Mouse (Mus musculus) forebrain, embryonic 16.5 days (tissue): ENCODE measurements around the gene Mybphl. TPM values are rescaled to one million over a fixed set of nuclear protein-coding genes. Genes with fewer than 3 reads are reported as not detected.

ENCODE experiments used
- ATAC-seq: fragments of 200-750 bp; cut with Nextera tagmentation; 2 replicates; pipeline ENCODE4 v1.8.0; 2017; ENCODE audit warnings: mild to moderate bottlenecking, moderate library complexity
- H3K27ac ChIP-seq: fragments of 300-500 bp; sonication (generic); 2 replicates; pipeline ENCODE4 v1.5.1; 2014; ENCODE audit warnings: low read length, control low read depth
- H3K27me3 ChIP-seq: fragments of 300-500 bp; sonication (generic); replicated peaks from 2 replicates; pipeline ENCODE4 v1.6.1; 2014; ENCODE audit warnings: low read length; ENCODE audit not compliant: control insufficient read depth, insufficient read depth
- H3K36me3 ChIP-seq: fragments of 300-500 bp; sonication (generic); 2 replicates; pipeline ENCODE4 v1.6.1; 2014; ENCODE audit not compliant: control insufficient read depth, insufficient read depth
- H3K4me1 ChIP-seq: fragments of 300-500 bp; sonication (generic); replicated peaks from 2 replicates; pipeline ENCODE4 v1.6.1; 2014; ENCODE audit warnings: low read length; ENCODE audit not compliant: control insufficient read depth, insufficient read depth
- H3K4me2 ChIP-seq: fragments of 300-500 bp; sonication (generic); 2 replicates; pipeline ENCODE4 v1.6.1; 2014; ENCODE audit warnings: mild to moderate bottlenecking, low read length, control low read depth
- H3K4me3 ChIP-seq: fragments of 300-500 bp; sonication (generic); replicated peaks from 2 replicates; pipeline ENCODE4 v1.5.1; 2014; ENCODE audit warnings: mild to moderate bottlenecking, low read length, control low read depth
- H3K9ac ChIP-seq: fragments of 300-500 bp; sonication (generic); replicated peaks from 2 replicates; pipeline ENCODE4 v1.6.1; 2014; ENCODE audit warnings: low read depth, low read length, control low read depth
- H3K9me3 ChIP-seq: fragments of 300-500 bp; sonication (generic); 2 replicates; pipeline ENCODE4 v1.6.1; 2016; ENCODE audit warnings: low read length; ENCODE audit not compliant: control insufficient read depth
- WGBS: fragments of 180-500 bp; shearing (Covaris S2); extraction: QIAGEN DNeasy Blood & Tissue Kit; methylation state at CpG from one replicate; pipeline ENCODE4 v1.1.7; 2014; 5-methylcytosine and 5-hydroxymethylcytosine counted together
- polyA plus RNA-seq: library from polyadenylated mRNA; unstranded; fragments of >200 nt; fragmentation: Nextera tagmentation; extraction: Ambion mirVana; gene quantifications from 2 replicates; pipeline ENCODE4 v1.2.1, GENCODE M21; 2015

The Mybphl gene
- polyA plus RNA-seq, 1 experiment from 2014 or later: 0.16 TPM

- no peak overlapping the region for H3K4me3 ChIP-seq
- 13% methylated on average over 7 of the region's 7 CpGs for WGBS
- no peak overlapping the region for H3K4me2 ChIP-seq
- no peak for ATAC-seq
- no peak overlapping the region for H3K27ac ChIP-seq
- peaks cover 27% of the 10 kb centered on the region for H3K4me1 ChIP-seq
- H3K36me3 ChIP-seq: peaks cover 13% of the 10 kb centered on the region
- H3K27me3 ChIP-seq: no peaks in the 10 kb centered on the region
- no peak overlapping the region for H3K9ac ChIP-seq
- no peaks in the 10 kb centered on the region for H3K9me3 ChIP-seq
These were observed 3.8 kb upstream of the Mybphl start for GRCm38 (mm10) chr3:108360894-108361293.

GRCm38 (mm10) chr3:108363626-108364025 is 1.1 kb upstream of the Mybphl start:
- Histone ChIP-seq H3K4me2 (no peak overlapping the region), H3K9ac (no peak overlapping the region), H3K36me3 (no peaks in the 10 kb centered on the region), H3K27me3 (no peaks in the 10 kb centered on the region), H3K4me1 (peaks cover 16% of the 10 kb centered on the region), H3K4me3 (no peak overlapping the region), H3K9me3 (no peaks in the 10 kb centered on the region), H3K27ac (no peak overlapping the region)
- 68% methylated on average over 3 of the region's 3 CpGs for WGBS
- peak; percentile 19; the same call in 1 of the 2 replicates for ATAC-seq

GRCm38 (mm10) chr3:108367173-108367572 is 2.5 kb downstream of the Mybphl start:
- Histone ChIP-seq H3K9ac (no peak overlapping the region), H3K27me3 (no peaks in the 10 kb centered on the region), H3K27ac (no peak overlapping the region), H3K36me3 (no peaks in the 10 kb centered on the region), H3K4me2 (no peak overlapping the region), H3K4me1 (peaks cover 5% of the 10 kb centered on the region; the same call in 1 of the 2 replicates), H3K9me3 (no peaks in the 10 kb centered on the region), H3K4me3 (peak overlapping the region; percentile 16; the same call in 1 of the 2 replicates)
- ATAC-seq: peak; percentile 29; the same call in 1 of the 2 replicates
- WGBS: 47% methylated on average over 9 of the region's 9 CpGs

- Histone ChIP-seq H3K27me3 (no peaks in the 10 kb centered on the region), H3K4me3 (no peak overlapping the region), H3K27ac (no peak overlapping the region), H3K9ac (no peak overlapping the region), H3K4me2 (no peak overlapping the region), H3K9me3 (no peaks in the 10 kb centered on the region), H3K36me3 (no peaks in the 10 kb centered on the region), H3K4me1 (peaks cover 5% of the 10 kb centered on the region; the same call in 1 of the 2 replicates)
- 80% methylated on average over 3 of the region's 3 CpGs for WGBS
- ATAC-seq: no peak
These were observed 3.1 kb downstream of the Mybphl start for GRCm38 (mm10) chr3:108367828-108368227.

- Histone ChIP-seq H3K4me1 (peaks cover 2% of the 10 kb centered on the region; the same call in 1 of the 2 replicates), H3K9me3 (no peaks in the 10 kb centered on the region), H3K4me3 (no peak overlapping the region), H3K27me3 (no peaks in the 10 kb centered on the region), H3K27ac (no peak overlapping the region), H3K9ac (no peak overlapping the region), H3K36me3 (no peaks in the 10 kb centered on the region), H3K4me2 (no peak overlapping the region)
- WGBS: 79% methylated on average over 5 of the region's 5 CpGs
- ATAC-seq: no peak
These were observed 4.0 kb downstream of the Mybphl start for GRCm38 (mm10) chr3:108368721-108369120.

- H3K36me3 ChIP-seq: no peaks in the 10 kb centered on the region
- no peaks in the 10 kb centered on the region for H3K9me3 ChIP-seq
- 50% methylated on average over 3 of the region's 3 CpGs for WGBS
- no peak for ATAC-seq
- no peak overlapping the region for H3K27ac ChIP-seq
- H3K4me3 ChIP-seq: no peak overlapping the region
- no peaks in the 10 kb centered on the region for H3K27me3 ChIP-seq
- no peak overlapping the region for H3K9ac ChIP-seq
- no peaks in the 10 kb centered on the region for H3K4me1 ChIP-seq
- no peak overlapping the region for H3K4me2 ChIP-seq
These were observed 7.6 kb downstream of the Mybphl start for GRCm38 (mm10) chr3:108372274-108372673.

- 88% methylated on average over 3 of the region's 3 CpGs for WGBS
- H3K9ac ChIP-seq: no peak overlapping the region
- H3K9me3 ChIP-seq: no peaks in the 10 kb centered on the region
- H3K27me3 ChIP-seq: no peaks in the 10 kb centered on the region
- no peak for ATAC-seq
- no peak overlapping the region for H3K4me2 ChIP-seq
- no peak overlapping the region for H3K27ac ChIP-seq
- H3K36me3 ChIP-seq: no peaks in the 10 kb centered on the region
- no peak overlapping the region for H3K4me3 ChIP-seq
- no peaks in the 10 kb centered on the region for H3K4me1 ChIP-seq
These were observed 8.0 kb downstream of the Mybphl start for GRCm38 (mm10) chr3:108372691-108373090.

- ATAC-seq: no peak
- 58% methylated on average over 7 of the region's 7 CpGs for WGBS
These were observed 14.4 kb downstream of the Mybphl start for GRCm38 (mm10) chr3:108378875-108379663.

GRCm38 (mm10) chr3:108380695-108381094 is 16.0 kb downstream of the Mybphl start:
- H3K4me3 ChIP-seq: no peak overlapping the region
- H3K27me3 ChIP-seq: no peaks in the 10 kb centered on the region
- no peak overlapping the region for H3K9ac ChIP-seq
- WGBS: 65% methylated on average over 6 of the region's 6 CpGs
- ATAC-seq: no peak
- H3K27ac ChIP-seq: no peak overlapping the region
- no peaks in the 10 kb centered on the region for H3K9me3 ChIP-seq
- H3K4me1 ChIP-seq: peaks cover 30% of the 10 kb centered on the region
- H3K4me2 ChIP-seq: no peak overlapping the region
- no peaks in the 10 kb centered on the region for H3K36me3 ChIP-seq

More at GRCm38 (mm10) chr3:108378875-108379663, 14.4 kb downstream of the Mybphl start:
- no peaks in the 10 kb centered on the region for H3K9me3 ChIP-seq
- H3K4me1 ChIP-seq: peaks cover 19% of the 10 kb centered on the region
- H3K4me3 ChIP-seq: no peak overlapping the region
- H3K36me3 ChIP-seq: no peaks in the 10 kb centered on the region
- H3K9ac ChIP-seq: no peak overlapping the region
- H3K27ac ChIP-seq: no peak overlapping the region
- H3K4me2 ChIP-seq: no peak overlapping the region
- no peaks in the 10 kb centered on the region for H3K27me3 ChIP-seq
